Mouse (Mus musculus) adrenal gland, adult 18-20 months (tissue): ENCODE results near the gene Krt19. TPM values are rescaled to one million over a fixed set of nuclear protein-coding genes. Genes with fewer than 3 reads are reported as not detected.

ENCODE experiments used
- DNase-seq, 2 experiments: peaks; one replicate each; pipeline ENCODE4 v3.0.0; 2021 to 2022; ENCODE audit warnings: low spot score in 2 of 2
- total RNA-seq, 2 experiments: library from RNA; stranded (reverse); gene quantifications; 1 replicate in 1 of 2; 2 replicates in 1 of 2; pipeline ENCODE4 v1.2.3; 2021

Gene Krt19
- total RNA-seq, 2 experiments from 2014 or later, result 2.2 to 5.9 TPM

DNA sequence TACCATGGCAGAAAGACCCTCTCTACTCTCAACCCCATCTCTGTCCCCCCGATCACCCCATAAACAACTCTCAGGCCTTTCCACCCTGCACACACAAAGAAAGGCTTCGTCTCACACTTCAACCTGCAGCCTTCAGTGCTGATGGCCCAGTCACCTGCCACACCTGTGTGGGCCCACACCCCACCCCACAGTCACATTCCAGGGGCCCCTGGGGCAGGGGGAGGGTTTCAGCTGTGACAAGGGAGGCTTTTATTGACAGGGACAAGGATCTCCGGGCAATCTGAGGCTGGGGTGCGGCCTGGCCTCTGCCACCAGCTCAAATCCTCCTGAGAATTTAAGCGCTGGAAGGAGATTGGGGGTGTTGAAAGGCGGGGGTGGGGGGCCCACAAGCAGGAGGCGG is 9.7 kb downstream of the Krt19 start:
- no peak for DNase-seq

DNA sequence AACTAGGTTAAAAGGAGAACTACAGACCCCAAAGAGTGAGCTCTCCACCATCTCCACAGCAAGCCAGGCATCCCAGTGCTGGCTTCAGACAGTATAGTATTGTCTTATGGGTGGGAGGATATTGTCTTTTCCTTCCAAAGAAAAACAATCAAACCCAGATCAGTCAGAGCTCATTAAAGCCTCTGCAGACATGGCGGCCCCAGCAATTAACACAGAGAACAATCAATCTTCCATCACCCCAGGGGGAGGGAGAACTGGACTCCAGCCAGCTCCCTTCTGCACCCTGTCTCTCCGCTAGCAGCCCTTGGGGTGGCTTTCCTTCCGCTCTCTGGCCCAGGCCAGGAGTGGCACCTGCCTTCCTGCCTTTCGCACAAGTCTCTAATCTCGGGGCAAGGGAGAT is 10.8 kb downstream of the Krt19 start:
- DNase-seq, result no peak

DNA sequence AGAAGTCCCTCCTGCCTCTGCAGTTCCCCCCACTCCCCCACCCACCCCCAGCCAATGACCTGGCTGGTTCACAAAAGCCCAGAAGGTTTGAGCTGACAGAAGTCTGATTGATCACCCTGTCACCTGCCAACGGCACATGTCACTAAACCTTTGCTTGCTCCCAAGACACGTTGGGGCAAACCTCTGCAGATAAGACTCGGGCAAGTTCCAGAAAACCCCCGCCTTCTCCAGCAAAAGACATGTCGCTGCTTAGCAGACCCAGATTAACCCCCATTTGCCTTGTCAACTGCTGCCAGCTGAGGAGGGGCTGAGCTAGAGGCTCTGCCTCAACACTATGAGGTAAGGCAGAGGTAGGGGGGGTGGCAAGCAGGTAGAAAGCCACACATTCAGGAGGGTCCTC is 11.9 kb downstream of the Krt19 start:
- no peak for DNase-seq

DNA sequence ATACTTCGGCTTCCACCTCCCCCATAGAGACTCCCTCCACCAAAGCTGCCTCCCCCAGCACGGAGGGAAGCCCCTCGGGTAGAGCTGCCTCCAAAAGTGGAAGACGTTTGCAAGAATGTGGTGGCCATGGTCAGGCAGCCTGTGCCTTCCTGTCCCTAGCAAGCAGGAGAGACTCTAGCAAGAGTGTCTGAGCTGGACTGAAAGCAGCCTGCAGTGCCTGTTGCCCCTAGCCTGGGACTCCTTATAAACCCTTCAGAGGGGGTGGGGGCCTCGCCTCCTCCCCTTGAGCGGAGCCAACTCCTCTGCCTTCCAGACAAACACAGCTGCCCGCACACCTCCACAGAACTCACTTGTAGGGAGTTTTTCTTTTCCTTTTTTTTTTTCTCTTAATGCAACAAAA is 12.7 kb downstream of the Krt19 start, which contains the start of gene Krt15:
Gene Krt15 (minus strand): TSS at position 198 of the 400 bp plus-strand sequence.
- no peak for DNase-seq

DNA sequence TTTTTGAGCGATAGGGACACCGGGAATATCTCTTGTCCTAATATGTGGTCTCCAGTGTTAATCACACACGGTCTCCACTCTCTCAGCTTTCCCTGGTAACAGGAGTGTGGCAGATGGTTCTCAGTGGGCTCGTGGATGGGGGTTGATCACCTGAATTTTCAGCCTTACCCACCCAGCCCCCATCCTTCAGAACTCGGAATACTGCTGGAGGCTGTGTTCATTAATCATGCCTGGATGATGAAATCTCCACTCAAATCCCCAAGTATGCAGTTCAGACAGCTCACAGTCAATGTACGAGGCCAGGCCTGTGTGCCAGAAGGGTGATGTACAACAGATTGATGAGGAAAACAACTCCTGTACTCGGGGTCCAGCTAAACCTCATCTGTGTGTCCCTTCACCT is 23.6 kb downstream of the Krt19 start:
- DNase-seq, result no peak

DNA sequence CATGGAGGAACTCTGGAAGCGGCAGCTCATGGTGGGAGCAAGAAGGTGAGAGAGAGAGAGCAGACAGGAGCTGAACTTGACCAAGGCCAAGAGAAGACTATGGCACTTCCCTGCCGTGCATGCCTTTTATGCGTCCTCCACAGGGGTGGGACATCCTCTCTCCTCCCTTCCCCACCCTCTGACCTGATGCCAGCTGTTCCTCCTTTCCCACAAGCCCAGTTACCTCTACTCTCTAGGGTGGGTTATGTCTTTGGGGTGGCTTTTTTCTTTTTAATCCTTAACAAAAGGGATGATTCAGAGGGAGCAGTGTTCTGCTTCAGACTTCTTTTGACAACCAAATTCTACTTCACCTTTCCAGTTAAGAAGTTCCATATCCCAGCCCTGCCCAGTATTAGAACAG is 27.0 kb downstream of the Krt19 start, which contains the start of gene Krt13:
Gene Krt13 (minus strand): TSS at position 101 of the 400 bp plus-strand sequence.
- DNase-seq, result no peak

DNA sequence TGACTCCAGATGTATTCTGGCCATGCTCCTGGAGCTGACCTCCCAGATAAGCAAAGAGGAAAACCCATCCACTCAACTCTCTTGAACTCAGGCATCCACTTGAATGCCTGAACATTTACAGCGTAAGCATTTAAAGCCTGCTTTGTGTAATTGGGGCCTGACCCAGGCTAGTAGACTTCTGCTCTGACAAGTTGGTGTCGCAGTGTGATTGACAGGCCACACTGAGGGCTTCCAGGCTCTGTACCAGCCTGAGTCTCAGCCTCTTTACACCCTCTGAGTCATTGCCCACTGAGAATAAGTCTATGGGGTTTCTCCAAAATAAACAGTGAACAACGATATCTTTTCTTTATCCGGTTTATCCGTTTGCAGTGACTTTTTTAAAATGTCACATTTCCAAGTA is 28.1 kb downstream of the Krt19 start:
- DNase-seq, result no peak

DNA sequence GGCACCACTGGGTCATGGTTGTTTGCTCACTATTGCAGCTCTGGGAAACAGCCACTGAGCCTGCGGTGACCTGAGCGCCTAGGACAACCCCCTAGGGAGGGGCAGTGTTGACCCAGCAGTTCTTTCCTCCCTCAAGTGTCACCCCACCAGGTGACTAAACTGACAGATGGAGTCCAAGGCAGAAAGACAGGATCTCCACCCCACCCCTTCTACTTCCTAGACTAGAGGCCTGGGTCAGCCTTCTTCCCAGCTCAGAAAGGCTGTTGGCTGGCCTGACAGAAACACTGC is 34.8 kb downstream of the Krt19 start:
- peak in 1 of 2 experiments; percentile 10 for DNase-seq

DNA sequence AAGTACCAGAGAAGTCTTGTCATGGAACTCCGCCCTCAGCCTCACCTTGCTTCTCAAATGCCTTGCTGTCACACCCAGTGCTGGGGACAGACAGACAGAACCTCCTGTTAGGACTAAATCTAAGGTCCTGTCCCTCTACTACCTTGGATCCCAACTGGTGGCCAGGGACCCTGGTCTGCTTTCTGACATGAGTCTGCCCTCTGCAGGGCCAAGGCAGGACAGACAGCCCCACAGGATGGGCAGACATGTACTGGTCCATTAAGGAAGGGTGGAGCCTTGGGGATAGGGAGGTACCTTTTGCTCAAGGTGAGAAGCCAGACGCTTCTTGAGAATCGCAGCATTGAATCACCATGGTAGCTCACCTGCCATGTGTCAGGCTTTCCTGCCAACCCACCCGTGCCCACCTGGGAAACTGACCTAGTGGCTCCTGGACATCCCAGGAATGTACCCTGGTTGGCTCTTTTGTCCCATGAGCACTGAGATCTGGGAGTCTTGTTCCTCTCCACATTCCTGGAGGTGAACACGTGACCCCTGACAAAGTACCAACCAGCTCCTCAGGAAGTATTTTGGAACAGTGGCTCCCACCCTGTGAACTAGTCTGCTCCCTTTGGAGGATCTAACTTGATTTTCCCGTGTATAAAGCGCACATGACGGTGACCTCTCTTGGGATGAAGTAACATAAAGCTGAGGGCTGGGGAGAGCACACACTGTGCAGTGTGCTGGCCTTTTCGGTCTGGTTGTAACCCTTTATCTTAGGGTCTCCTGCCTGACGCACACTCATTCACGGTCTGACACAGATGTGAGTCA is 35.3 kb downstream of the Krt19 start:
- no peak for DNase-seq

DNA sequence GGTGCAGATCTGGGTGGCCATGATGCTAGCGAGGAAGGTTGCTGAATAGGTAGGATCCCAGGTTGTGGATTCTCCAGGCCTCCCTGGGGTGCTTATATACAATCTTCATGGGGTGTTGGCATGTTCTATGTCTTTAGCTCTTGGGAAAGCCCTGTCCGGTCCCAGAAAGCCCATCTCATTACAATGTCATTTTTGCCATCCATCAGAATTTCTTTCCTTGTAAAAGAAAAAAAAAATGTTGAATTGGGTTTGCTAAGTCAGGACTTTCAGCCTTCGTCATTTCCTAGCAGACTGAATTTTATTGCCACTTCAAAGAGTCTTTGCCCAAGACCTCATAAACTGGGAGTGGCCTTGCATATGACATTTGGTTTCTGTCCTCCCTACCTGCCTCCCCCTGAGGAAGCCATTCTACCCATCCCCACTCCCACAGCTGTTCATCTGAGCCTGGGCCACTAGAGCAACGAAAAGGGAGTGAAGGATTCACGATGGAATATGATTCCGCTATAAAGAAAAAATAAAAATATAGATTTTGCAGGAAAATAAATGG is 42.8 kb downstream of the Krt19 start, which contains the start of gene Krt36:
Gene Krt36 (minus strand): TSS at position 51 of the 547 bp plus-strand sequence.
- no peak for DNase-seq

DNA sequence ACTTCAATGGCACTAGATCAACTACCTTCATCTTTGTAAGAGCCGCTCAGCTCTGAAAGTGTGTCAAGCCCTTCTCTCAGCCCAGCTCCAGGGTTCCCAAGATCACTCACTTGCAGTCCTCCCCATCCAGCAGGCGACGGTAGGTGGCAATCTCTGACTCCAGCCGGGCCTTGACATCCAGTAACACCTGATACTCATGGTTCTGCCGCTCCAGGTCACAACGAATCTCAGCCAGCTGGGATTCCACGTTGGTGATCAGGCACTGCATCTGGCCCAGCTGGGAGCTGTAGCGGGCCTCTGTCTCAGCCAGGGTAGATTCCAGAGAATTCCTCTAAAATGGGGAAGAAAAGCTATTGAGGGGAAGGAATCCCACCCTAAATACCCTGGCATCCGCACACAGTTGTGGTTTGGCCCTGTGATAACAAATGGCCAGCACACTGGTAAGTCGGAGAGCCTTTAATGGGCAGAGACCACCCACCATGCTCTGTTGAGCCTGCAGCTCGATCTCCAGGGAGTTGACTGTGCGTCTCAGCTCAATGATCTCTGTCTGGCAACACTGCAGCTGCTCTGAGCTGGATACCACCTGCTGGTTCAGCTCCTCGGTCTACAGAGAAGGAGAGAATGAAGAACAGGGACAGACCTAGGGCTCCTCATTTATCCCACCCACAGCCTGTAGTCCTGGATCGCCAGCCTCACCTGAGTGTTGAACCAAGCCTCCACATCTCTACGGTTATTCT is 45.6 kb downstream of the Krt19 start:
- no peak for DNase-seq

DNA sequence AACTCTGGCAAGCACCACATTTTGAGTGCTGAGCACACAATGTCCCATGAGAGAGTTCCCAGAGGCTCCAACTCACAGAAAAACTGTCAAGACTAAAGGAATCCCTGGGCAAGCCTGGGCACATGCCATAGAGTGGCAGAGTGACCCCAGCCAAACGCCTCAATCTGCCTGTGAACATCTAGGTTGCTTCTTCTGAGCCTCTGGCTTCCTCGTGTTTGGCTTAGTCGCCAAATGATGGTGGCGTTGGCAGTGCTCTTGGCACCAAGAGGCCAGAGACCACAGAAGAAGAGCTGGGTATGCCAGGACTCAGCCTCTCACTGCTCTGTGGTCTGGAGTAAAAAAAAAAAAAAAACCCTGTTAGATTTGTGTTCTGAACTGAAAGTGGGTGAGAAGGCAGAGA is 48.1 kb downstream of the Krt19 start:
- DNase-seq, result no peak

DNA sequence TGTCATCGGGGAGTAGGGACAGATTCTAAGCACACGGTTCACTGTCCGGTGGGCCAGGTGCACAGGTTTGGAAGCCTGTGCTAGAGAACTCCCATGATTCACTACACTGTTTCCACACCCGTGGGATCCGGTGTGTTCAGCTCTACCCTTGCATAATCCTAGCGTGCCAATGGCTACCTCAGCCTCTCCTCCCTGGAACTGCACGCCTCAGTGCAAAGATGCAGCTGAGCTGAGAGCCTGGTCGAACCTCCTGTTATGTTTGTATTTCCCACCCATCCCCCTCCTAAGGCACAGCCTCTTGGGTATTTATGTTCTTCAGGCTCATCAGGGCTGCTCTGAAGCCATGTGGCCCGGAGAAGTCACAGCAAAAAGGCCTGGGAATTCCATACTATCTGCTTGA is 50.6 kb downstream of the Krt19 start:
- DNase-seq, result no peak

DNA sequence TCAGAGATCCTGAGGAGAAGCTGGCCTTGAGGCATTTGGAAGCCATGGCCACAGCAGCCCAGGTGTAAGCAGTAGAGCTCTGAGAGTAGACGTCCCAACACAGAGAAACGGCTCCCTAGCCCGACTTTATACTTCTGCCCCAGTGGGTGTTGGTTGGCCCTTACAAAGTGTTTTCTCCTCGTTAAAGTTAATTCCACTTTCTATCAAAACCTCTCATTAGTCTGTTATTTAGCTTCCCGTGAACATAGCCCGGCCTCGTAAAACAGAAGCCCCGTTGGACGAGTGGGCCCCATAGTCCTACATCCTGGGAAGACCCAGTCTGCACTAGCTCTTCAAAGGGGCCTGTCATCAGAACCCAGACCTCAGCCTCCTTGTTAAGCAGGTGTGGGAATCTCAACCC is 52.3 kb downstream of the Krt19 start, which contains the start of gene Krt35:
Gene Krt35 (minus strand): TSS at position 101 of the 400 bp plus-strand sequence.
- no peak for DNase-seq

Other genes with a start within 250 kb of the Krt19 start
- not detected for gene Krtap31-1, start 240.7 kb downstream of the Krt19 start, total RNA-seq
- not detected for gene Gm11565, start 233.9 kb downstream of the Krt19 start, total RNA-seq
- not detected for gene Krtap31-2, start 212.4 kb downstream of the Krt19 start, total RNA-seq
- not detected for gene Krtap9-5, start 200.2 kb downstream of the Krt19 start, total RNA-seq
- not detected for gene Krtap29-1, start 169.6 kb downstream of the Krt19 start, total RNA-seq
- gene Krtap16-1, start 162.1 kb downstream of the Krt19 start, total RNA-seq, result not detected
- gene Krtap17-1, start 154.7 kb downstream of the Krt19 start, total RNA-seq, result not detected
- gene Krt33a, start 132.5 kb downstream of the Krt19 start, total RNA-seq, result not detected
- not detected for gene Krt33b, start 118.8 kb downstream of the Krt19 start, total RNA-seq
- not detected for gene Krt34, start 107.1 kb downstream of the Krt19 start, total RNA-seq
- not detected for gene Krt31, start 98.1 kb downstream of the Krt19 start, total RNA-seq
- not detected for gene Krt32, start 60.4 kb downstream of the Krt19 start, total RNA-seq
- gene Krt35, start 52.4 kb downstream of the Krt19 start, total RNA-seq, result not detected
- gene Krt36, start 43.0 kb downstream of the Krt19 start, total RNA-seq, result under 1 TPM; 0.43 to 0.51 TPM
- gene Krt13, start 27.1 kb downstream of the Krt19 start, total RNA-seq, result not detected
- not detected for gene Krt15, start 12.7 kb downstream of the Krt19 start, total RNA-seq
- not detected for gene Krt9, start 44.6 kb upstream of the Krt19 start, total RNA-seq
- gene Krt14, start 58.9 kb upstream of the Krt19 start, total RNA-seq, result under 1 TPM in 1 of 2 experiments, not detected in 1; 0.54 TPM
- gene Krt16, start 100.2 kb upstream of the Krt19 start, total RNA-seq, result not detected
- not detected for gene Krt17, start 112.4 kb upstream of the Krt19 start, total RNA-seq
- not detected for gene Krt42, start 121.2 kb upstream of the Krt19 start, total RNA-seq
- 1,000 to 10,000 TPM; 1,436 to 1,462 TPM for gene Eif1, start 171.2 kb upstream of the Krt19 start, total RNA-seq
- not detected for gene Gast, start 185.7 kb upstream of the Krt19 start, total RNA-seq
- 10 to 100 TPM; 46.9 to 49.7 TPM for gene Hap1, start 207.5 kb upstream of the Krt19 start, total RNA-seq
- gene Jup, start 249.1 kb upstream of the Krt19 start, total RNA-seq, result 10 to 100 TPM; 55.3 to 64.5 TPM